Mouse (Mus musculus): ENCODE results near the gene Tfcp2l1. TPM values are rescaled to one million over a fixed set of nuclear protein-coding genes. Genes with fewer than 3 reads are reported as not detected.

Tfcp2l1 gene
- polyA plus RNA-seq, 1 experiment: 0.25 TPM

DNA sequence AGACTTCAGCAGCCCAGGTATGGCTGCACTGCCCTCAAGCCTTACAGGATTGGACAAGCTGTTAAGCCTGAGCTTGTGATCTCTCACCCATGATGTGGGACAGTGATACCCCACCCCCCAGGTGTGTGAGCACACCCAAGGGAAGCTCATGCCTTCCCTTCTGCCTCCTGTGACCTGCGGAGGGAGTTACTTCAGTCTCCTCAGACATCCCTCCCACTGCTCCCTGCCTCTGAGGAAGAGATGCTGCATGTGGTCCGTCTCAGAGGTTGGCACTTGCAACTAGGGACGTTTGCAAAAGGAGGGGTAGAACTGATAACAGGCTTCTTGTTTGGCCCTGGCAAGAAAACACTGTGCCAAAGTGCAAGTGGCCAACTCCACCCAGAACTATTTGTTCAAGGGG is 4.9 kb upstream of the Tfcp2l1 start:
- H3K4me3 ChIP-seq (ENCODE audit: insufficient read depth, low read length): no peak overlapping the region
- no peaks in the 10 kb centered on the region for H3K4me1 ChIP-seq (ENCODE audit: control insufficient read depth, insufficient read depth, low read length)
- no peak for TF ChIP-seq POLR2A (IDR thresholded peaks at IDR 0.05; ENCODE audit: low read depth, low read length)
- TF ChIP-seq CTCF (IDR thresholded peaks at IDR 0.05; ENCODE audit: borderline replicate concordance, insufficient read depth, low read length): no peak
- no peak overlapping the region for H3K27ac ChIP-seq (ENCODE audit: insufficient read depth, low read length)

DNA sequence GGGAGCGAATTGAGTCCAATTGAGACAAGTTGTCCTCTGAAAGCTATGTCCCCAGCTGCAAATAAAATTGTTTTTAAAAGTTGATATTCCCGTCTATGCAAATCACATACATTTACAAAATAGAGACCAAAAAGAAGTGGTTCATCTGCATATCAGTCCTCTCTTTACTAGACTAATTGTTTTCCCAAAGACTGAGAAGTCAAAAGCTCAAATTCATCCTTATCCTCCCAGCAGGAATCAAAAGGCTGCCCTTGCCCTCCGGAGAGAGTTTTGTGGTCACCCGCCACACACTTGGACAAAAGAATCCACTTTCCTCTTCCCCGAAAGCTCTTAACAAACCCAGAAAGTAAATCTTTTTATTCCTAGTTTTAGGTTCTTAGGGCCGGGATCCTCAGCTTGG is 2.3 kb upstream of the Tfcp2l1 start:
- TF ChIP-seq POLR2A (IDR thresholded peaks at IDR 0.05; ENCODE audit: low read depth, low read length) (no peak), CTCF (IDR thresholded peaks at IDR 0.05; ENCODE audit: borderline replicate concordance, insufficient read depth, low read length) (no peak)

DNA sequence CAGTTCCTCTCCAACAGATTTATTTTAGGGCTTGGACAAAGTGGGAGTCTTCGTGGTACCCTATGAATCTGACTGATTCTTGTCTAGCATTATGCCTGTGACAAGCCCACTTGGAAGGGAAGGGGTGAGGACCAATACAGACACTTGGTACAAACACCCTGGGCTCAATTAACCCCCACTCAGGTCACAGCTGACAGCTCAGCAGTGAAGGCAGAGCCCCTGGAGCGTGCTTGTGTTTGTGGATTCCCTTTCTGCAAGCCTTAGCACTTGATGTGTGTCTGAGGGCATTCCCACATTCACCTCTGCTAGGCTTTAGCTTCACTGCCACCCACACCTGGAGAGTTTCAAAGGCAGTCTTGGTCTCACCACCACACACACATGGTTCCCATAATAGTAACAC is 1.8 kb upstream of the Tfcp2l1 start:
- Histone ChIP-seq H3K4me1 (ENCODE audit: control insufficient read depth, insufficient read depth, low read length) (no peaks in the 10 kb centered on the region), H3K4me3 (ENCODE audit: insufficient read depth, low read length) (no peak overlapping the region), H3K27ac (ENCODE audit: insufficient read depth, low read length) (no peak overlapping the region)
- TF ChIP-seq POLR2A (IDR thresholded peaks at IDR 0.05; ENCODE audit: low read depth, low read length) (no peak), CTCF (IDR thresholded peaks at IDR 0.05; ENCODE audit: borderline replicate concordance, insufficient read depth, low read length) (no peak)

More for the DNA sequence above, 2.3 kb upstream of the Tfcp2l1 start:
- Histone ChIP-seq H3K4me3 (ENCODE audit: insufficient read depth, low read length) (no peak overlapping the region), H3K27ac (ENCODE audit: insufficient read depth, low read length) (no peak overlapping the region), H3K4me1 (ENCODE audit: control insufficient read depth, insufficient read depth, low read length) (no peaks in the 10 kb centered on the region)

DNA sequence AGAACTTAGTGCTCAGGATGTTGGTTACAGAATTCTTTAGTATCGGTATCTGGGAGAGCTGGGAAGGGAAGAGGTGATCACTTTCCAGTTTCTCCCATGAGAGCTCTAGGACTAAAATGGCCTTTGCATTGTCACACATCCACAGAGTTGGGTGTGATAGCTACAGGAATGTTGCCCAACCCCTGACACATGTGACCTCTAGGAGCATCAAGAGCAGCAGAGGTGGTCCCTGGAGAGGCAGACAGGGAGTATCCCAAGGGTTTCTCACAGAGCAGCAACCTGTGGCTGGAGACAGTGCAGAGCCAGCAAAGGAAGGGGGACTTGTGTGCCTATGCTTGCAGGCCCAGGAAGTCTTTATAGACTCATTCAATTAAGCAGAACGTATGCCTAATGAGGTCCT is 1.3 kb upstream of the Tfcp2l1 start:
- no peak overlapping the region for H3K4me3 ChIP-seq (ENCODE audit: insufficient read depth, low read length)
- no peak for TF ChIP-seq POLR2A (IDR thresholded peaks at IDR 0.05; ENCODE audit: low read depth, low read length)
- TF ChIP-seq CTCF (IDR thresholded peaks at IDR 0.05; ENCODE audit: borderline replicate concordance, insufficient read depth, low read length): no peak
- no peaks in the 10 kb centered on the region for H3K4me1 ChIP-seq (ENCODE audit: control insufficient read depth, insufficient read depth, low read length)
- H3K27ac ChIP-seq (ENCODE audit: insufficient read depth, low read length): no peak overlapping the region

DNA sequence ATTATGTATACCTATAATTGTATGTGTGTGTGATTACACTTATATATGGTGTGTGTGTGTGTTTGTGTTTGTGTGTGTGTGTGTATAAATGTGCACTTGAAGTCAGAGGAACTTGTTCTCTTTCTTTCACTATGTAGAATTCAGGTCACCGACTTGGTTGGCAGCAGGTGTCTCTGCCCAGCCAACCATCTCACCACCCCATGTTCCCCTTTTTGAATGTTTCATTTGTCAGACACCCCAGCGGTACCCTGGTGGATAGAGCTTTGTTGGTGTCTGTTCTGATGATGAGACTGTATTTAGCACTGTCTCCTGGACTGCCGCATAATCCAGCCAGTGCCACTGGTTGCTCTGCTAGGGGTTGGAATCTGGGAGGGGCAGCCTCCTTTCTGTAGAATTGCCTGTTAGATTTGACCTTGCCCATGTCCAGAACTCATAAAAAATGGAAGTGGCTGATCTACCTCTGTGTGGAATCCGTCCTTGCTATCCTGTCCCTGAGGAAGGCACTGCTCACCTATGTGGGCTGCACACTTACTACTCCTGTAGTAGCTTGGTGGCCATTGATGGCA is 5.8 kb downstream of the Tfcp2l1 start:
- Histone ChIP-seq H3K27ac (ENCODE audit: insufficient read depth, low read length) (no peak overlapping the region), H3K4me3 (ENCODE audit: insufficient read depth, low read length) (no peak overlapping the region), H3K4me1 (ENCODE audit: control insufficient read depth, insufficient read depth, low read length) (no peaks in the 10 kb centered on the region)
- no peak for TF ChIP-seq CTCF (IDR thresholded peaks at IDR 0.05; ENCODE audit: borderline replicate concordance, insufficient read depth, low read length)

DNA sequence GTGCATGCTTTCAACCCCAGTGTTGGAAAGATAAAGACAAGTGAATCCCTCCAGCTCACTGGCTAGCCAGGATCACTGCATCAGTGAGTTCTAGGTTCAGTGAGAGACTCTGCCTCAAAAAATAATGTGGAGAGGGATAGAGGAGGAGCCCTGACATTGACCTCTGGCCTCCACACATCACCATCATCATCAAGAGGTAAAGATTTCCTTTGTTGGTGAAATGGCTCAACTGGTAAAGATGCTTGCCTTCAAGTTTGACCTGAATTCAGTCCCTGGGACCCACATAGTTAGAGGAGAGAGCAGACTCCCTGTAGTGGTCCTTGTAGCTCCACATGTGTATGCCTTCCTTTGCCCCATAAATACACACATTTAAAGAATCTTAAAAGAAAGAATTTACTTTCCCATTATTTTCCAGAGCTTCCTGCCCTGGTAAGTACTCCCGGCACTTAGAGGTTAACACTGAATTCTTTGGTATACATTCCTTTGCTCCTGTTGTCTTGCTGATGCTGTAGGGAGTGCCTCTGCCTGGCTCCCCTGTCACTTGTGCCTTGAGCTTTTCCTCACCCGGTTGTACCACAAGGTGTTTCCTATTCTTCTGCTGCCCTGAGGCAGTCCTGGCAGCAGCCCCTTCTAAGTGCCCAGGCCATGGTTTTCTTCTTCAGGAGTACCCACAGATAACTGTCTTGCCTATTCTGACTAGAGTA is 14.7 kb downstream of the Tfcp2l1 start:
- Histone ChIP-seq H3K4me1 (ENCODE audit: control insufficient read depth, insufficient read depth, low read length) (no peaks in the 10 kb centered on the region), H3K4me3 (ENCODE audit: insufficient read depth, low read length) (no peak overlapping the region), H3K27ac (ENCODE audit: insufficient read depth, low read length) (no peak overlapping the region)
- no peak for TF ChIP-seq POLR2A (IDR thresholded peaks at IDR 0.05; ENCODE audit: low read depth, low read length)
- TF ChIP-seq CTCF (IDR thresholded peaks at IDR 0.05; ENCODE audit: borderline replicate concordance, insufficient read depth, low read length): no peak

DNA sequence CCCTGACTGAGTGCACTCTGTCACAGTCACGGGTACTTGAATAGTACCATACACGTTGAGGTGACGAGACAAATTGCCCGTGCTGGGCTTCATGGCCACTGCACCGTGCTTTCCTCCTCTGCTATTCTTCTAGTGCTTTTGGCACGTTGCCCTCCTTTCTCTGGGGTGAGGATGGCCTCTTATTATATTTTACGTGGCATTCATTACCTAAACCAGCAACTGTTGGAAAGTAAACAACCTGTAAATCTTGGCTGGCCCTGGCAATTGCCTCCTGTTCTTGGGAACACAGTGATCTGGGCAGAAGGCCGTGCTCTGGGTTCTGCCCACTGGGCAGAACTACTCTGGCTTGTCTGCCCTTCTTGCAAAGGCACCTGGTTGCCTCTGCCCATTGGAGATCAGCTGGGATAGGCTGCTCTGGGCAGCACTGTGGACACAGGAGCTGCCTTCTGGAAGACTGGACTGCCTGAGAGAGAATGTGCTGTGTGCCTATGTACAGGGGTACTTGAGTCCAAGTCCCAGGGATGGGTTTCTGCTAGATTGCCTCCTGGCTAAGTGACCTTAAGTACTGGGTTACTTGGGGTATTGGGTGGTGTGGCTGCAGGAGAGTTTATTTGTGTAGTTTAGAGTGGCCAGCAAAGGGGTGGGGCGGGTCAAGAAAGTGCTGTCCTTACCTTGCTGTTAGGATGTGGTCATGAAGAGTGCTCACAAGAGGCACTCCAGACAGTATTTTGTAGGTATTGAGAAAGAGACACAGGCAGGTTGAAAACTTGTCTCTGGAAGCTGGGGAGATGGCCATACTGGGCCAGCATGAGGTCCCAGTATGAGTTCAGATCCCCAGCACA is 15.6 kb downstream of the Tfcp2l1 start:
- H3K4me1 ChIP-seq (ENCODE audit: control insufficient read depth, insufficient read depth, low read length): no peaks in the 10 kb centered on the region
- TF ChIP-seq CTCF (IDR thresholded peaks at IDR 0.05; ENCODE audit: borderline replicate concordance, insufficient read depth, low read length): no peak
- no peak for TF ChIP-seq POLR2A (IDR thresholded peaks at IDR 0.05; ENCODE audit: low read depth, low read length)
- no peak overlapping the region for H3K27ac ChIP-seq (ENCODE audit: insufficient read depth, low read length)
- no peak overlapping the region for H3K4me3 ChIP-seq (ENCODE audit: insufficient read depth, low read length)

DNA sequence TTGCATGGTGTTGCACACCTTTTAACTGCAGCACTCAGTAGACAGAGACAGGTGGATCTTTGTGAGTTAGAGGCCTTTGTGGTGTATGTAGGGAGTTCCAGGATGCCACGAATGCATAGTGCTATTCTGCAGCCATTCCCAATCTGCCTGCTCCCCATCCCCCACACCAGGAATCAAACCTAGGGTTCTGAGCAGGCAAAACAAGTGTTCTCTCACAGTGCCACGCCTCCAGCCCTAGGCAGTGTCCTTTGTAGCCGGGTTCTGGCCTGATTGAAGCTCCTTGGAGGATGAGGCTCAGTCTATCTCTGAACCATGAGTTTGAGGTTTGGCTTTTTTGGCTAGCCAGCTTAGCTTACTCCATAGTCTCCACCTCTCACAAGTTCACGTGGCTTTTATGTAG is 18.0 kb downstream of the Tfcp2l1 start:
- no peak overlapping the region for H3K27ac ChIP-seq (ENCODE audit: insufficient read depth, low read length)
- no peak overlapping the region for H3K4me3 ChIP-seq (ENCODE audit: insufficient read depth, low read length)
- no peaks in the 10 kb centered on the region; the same call in 1 of the 2 replicates for H3K4me1 ChIP-seq (ENCODE audit: control insufficient read depth, insufficient read depth, low read length)
- TF ChIP-seq CTCF (IDR thresholded peaks at IDR 0.05; ENCODE audit: borderline replicate concordance, insufficient read depth, low read length): no peak
- TF ChIP-seq POLR2A (IDR thresholded peaks at IDR 0.05; ENCODE audit: low read depth, low read length): no peak

DNA sequence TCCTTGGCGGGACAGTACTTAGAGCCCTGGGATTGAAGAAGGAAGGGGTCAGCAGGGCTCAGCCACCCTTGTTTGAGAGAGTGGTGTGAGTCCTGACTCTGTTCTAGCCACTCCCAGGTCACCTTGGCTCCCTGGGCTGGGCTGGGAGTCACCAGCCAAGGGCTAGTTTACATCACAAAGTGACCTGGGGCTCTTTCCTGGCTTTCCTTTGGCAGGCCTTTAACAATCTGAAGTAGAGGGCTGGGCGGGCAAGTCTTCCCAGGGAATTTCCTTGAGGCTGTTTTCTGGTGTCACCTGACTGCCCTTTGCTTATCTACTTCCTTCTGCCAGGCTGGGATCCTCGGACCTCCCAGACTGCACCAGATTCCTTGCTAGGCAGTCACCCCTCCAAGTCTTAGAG is 20.3 kb downstream of the Tfcp2l1 start:
- Histone ChIP-seq H3K27ac (ENCODE audit: insufficient read depth, low read length) (no peak overlapping the region), H3K4me1 (ENCODE audit: control insufficient read depth, insufficient read depth, low read length) (no peaks in the 10 kb centered on the region; the same call in 1 of the 2 replicates), H3K4me3 (ENCODE audit: insufficient read depth, low read length) (no peak overlapping the region)
- TF ChIP-seq POLR2A (IDR thresholded peaks at IDR 0.05; ENCODE audit: low read depth, low read length) (no peak), CTCF (IDR thresholded peaks at IDR 0.05; ENCODE audit: borderline replicate concordance, insufficient read depth, low read length) (no peak)
